ENCODE assay signal across 20 mouse cellular contexts in the genomic region with DNA sequence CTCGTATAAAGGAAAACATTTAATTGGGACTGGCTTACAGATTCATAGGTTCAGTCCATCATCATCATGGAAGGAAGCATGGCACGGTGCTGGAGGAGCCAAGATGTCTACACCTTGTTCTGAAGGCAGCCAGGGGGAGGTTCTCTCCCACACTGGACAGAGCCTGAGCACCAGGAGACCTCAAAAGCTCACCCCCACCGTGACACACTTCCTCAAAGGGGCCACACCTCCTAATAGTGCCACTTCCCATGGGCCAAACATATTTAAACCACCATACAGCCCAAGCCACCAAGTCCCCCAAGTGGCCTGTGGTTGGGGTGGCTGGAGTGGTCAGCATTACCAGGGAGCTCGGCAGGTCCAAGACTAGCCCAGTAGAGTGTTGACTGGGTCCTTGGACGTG. TPM values are rescaled to one million over a fixed set of nuclear protein-coding genes. Genes with fewer than 3 reads are reported as not detected.
DNase-seq lines count a peak whose midpoint lies in the region; ATAC-seq and TF ChIP-seq lines count a peak whose summit lies in the region.
"Had no signal": no experiment of that assay in that cellular context is flagged by ENCODE, and none has a peak within 500 bp of the region (broad histone marks: within the 10 kb centered on the region; RNA-seq: fewer than 3 reads in every experiment).

No protein-coding gene starts in this region.

- no peak overlapping the region for H3K4me2 ChIP-seq in stomach, postnatal 0 days (replicated peaks; ENCODE audit: low read depth)
- H3K4me2 ChIP-seq in forebrain, embryonic 15.5 days (replicated peaks) = no peak overlapping the region
- H3K4me2 ChIP-seq: embryonic facial prominence, embryonic 12.5 days; forebrain, embryonic 12.5 days had no signal

- H3K27me3 ChIP-seq in stomach, postnatal 0 days (ENCODE audit: control insufficient read depth, insufficient read depth, low read length) = no peaks in the 10 kb centered on the region
- H3K27me3 ChIP-seq in forebrain, embryonic 15.5 days = no peaks in the 10 kb centered on the region
- H3K27me3 ChIP-seq: embryonic facial prominence, embryonic 12.5 days; forebrain, embryonic 12.5 days had no signal

- no peak for TF ChIP-seq CTCF in stomach, postnatal 0 days (IDR thresholded peaks at IDR 0.05; ENCODE audit: low read depth)

- intact Hi-C loops in left cerebral cortex, postnatal 36 days (cut with DNase I) = no loop called here

- no peaks in the 10 kb centered on the region for H3K4me1 ChIP-seq in stomach, postnatal 0 days (replicated peaks; ENCODE audit: control insufficient read depth, insufficient read depth)
- no peaks in the 10 kb centered on the region for H3K4me1 ChIP-seq in forebrain, embryonic 15.5 days
- H3K4me1 ChIP-seq: embryonic facial prominence, embryonic 10.5 days; embryonic facial prominence, embryonic 12.5 days; forebrain, embryonic 12.5 days had no signal

- no peak overlapping the region for H3K9ac ChIP-seq in stomach, postnatal 0 days (ENCODE audit: low read length)
- no peak overlapping the region for H3K9ac ChIP-seq in forebrain, embryonic 15.5 days (replicated peaks)
- H3K9ac ChIP-seq: embryonic facial prominence, embryonic 12.5 days; forebrain, embryonic 12.5 days; forebrain, postnatal 0 days had no signal

- peak; percentile 64 for ATAC-seq in granulocyte monocyte progenitor cell, adult 5-6 weeks (replicated peaks; ENCODE audit: poor library complexity, severe bottlenecking)
- 0 out of 2 replicates have a peak, but pooled peaks have one; percentile 47 for ATAC-seq in stomach, postnatal 0 days (ENCODE audit: low FRiP score, low TSS enrichment)
- ATAC-seq in forebrain, embryonic 15.5 days (replicated peaks) = no peak
- ATAC-seq: forebrain, embryonic 14.5 days; forebrain, postnatal 0 days had no signal

- no peak overlapping the region for H3K4me3 ChIP-seq in stomach, postnatal 0 days (ENCODE audit: low read depth, low read length)
- H3K4me3 ChIP-seq in forebrain, embryonic 15.5 days = no peak overlapping the region
- H3K4me3 ChIP-seq: embryonic facial prominence, embryonic 10.5 days; embryonic facial prominence, embryonic 12.5 days; forebrain, embryonic 12.5 days had no signal

- H3K36me3 ChIP-seq in stomach, postnatal 0 days (ENCODE audit: control insufficient read depth, insufficient read depth, low read length) = no peaks in the 10 kb centered on the region
- H3K36me3 ChIP-seq in forebrain, embryonic 15.5 days = no peaks in the 10 kb centered on the region
- H3K36me3 ChIP-seq: embryonic facial prominence, embryonic 10.5 days; embryonic facial prominence, embryonic 12.5 days; forebrain, embryonic 12.5 days had no signal

- peak; percentile 85 for DNase-seq in heart, adult 11 months
- no peak for DNase-seq in heart, adult 18-20 months
- DNase-seq in stomach, postnatal 0 days (ENCODE audit: low spot score) = no peak
- DNase-seq in left cerebral cortex, postnatal 36 days (ENCODE audit: low spot score in 2 of 2) = no peak
- DNase-seq: adrenal gland, adult 2 months; adrenal gland, postnatal 10 days; adrenal gland, postnatal 25 days; cerebellum, adult 11 months; cerebellum, adult 18-20 months; cerebellum, adult 8-10 months; cerebellum, adult 9-11 months; cerebellum, postnatal 14 days; cerebellum, postnatal 36 days; forebrain, postnatal 0 days had no signal

- no peak for TF ChIP-seq EP300 in stomach, postnatal 0 days (optimal IDR thresholded peaks at IDR 0.05)

- 79% methylated on average over 5 of the region's 5 CpGs for WGBS in stomach, postnatal 0 days
- WGBS in forebrain, embryonic 15.5 days = 82% methylated on average over 5 of the region's 5 CpGs

- no peak overlapping the region for H3K27ac ChIP-seq in stomach, postnatal 0 days (replicated peaks)
- no peak overlapping the region for H3K27ac ChIP-seq in forebrain, embryonic 15.5 days (replicated peaks)
- H3K27ac ChIP-seq: embryonic facial prominence, embryonic 10.5 days; embryonic facial prominence, embryonic 12.5 days; forebrain, embryonic 12.5 days had no signal

- no peaks in the 10 kb centered on the region for H3K9me3 ChIP-seq in stomach, postnatal 0 days (ENCODE audit: control insufficient read depth, low read length)
- no peaks in the 10 kb centered on the region for H3K9me3 ChIP-seq in forebrain, embryonic 15.5 days
- H3K9me3 ChIP-seq: embryonic facial prominence, embryonic 10.5 days; embryonic facial prominence, embryonic 12.5 days; forebrain, embryonic 12.5 days had no signal

RNA-seq across cellular contexts. Expression of a gene that starts 31.5 kb away (rescaled TPM):
- total RNA-seq in heart, adult 18-20 months (2021) = 100 to 1,000 TPM; 134 to 154 TPM
- 16.5 and 22.8 TPM in 2 replicates for total RNA-seq in granulocyte monocyte progenitor cell, adult 5-6 weeks (2014; fragmentation: Nextera tagmentation)
- total RNA-seq in granulocyte monocyte progenitor cell, adult 5-6 weeks (2017) = 21.4 and 26.3 TPM in 2 replicates
- polyA plus RNA-seq in stomach, postnatal 0 days (2015; fragmentation: Nextera tagmentation; extraction: Ambion mirVana) = 62.1 and 65.2 TPM in 2 replicates
- 100 to 1,000 TPM in 1 of 2 experiments, 10 to 100 TPM in 1; 97.5 to 110 TPM for total RNA-seq in left cerebral cortex, postnatal 36 days (2021)
- polyA plus RNA-seq in forebrain, embryonic 15.5 days (2015; fragmentation: Nextera tagmentation; extraction: Ambion mirVana) = 156 and 163 TPM in 2 replicates
